In the genomic region with DNA sequence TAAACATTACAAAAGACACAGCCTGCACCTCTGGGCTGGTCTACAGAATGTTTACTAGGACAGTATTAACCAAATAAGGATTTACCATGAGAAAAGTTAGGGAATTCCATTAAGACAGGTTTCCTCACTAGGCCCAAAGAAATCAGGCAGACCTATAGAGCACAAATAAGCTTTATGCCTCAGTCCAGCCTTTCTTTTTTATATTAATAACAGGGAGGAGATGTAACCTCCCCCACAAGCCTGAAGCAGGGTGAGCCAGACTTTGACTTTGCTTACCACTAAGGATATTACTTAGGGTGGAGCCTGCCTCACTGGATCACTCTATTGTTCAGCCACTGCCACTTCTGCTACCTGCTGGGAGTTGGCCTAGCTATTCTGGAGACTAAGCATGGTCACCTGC, we compare ENCODE assay signal across 17 mouse cellular contexts.
"Had no signal": no experiment of that assay in that cellular context is flagged by ENCODE, and none has a peak within 500 bp of the region (broad histone marks: within the 10 kb centered on the region; RNA-seq: fewer than 3 reads in every experiment).

No protein-coding gene starts in this region.

- H3K4me3 ChIP-seq: midbrain, embryonic 10.5 days; midbrain, embryonic 12.5 days; myocyte; neural tube, embryonic 13.5 days; neural tube, embryonic 15.5 days; stomach, embryonic 15.5 days had no signal

- DNase-seq: lung, adult 18-20 months; lung, embryonic 14.5 days; lung, postnatal 10 days; lung, postnatal 4 days; midbrain, embryonic 14.5 days; retina, postnatal 1 day; right cerebral cortex, postnatal 14 days; thymus, adult 2 months; thymus, postnatal 25 days; thymus, postnatal 4 days had no signal

- H3K9me3 ChIP-seq: midbrain, embryonic 12.5 days; neural tube, embryonic 13.5 days; neural tube, embryonic 15.5 days; stomach, embryonic 15.5 days had no signal

- H3K27ac ChIP-seq: midbrain, embryonic 10.5 days; midbrain, embryonic 12.5 days; neural tube, embryonic 13.5 days; neural tube, embryonic 15.5 days; stomach, embryonic 15.5 days; stomach, postnatal 0 days had no signal

- H3K36me3 ChIP-seq: midbrain, embryonic 10.5 days; midbrain, embryonic 12.5 days; neural tube, embryonic 13.5 days; neural tube, embryonic 15.5 days; stomach, embryonic 15.5 days had no signal

- H3K9ac ChIP-seq: lung, embryonic 14.5 days; midbrain, embryonic 12.5 days; neural tube, embryonic 13.5 days; neural tube, embryonic 15.5 days; stomach, embryonic 15.5 days had no signal

- H3K4me1 ChIP-seq: midbrain, embryonic 10.5 days; midbrain, embryonic 12.5 days; neural tube, embryonic 13.5 days; neural tube, embryonic 15.5 days; stomach, embryonic 15.5 days had no signal
